Mouse (Mus musculus): ENCODE data around the gene Rmi2. TPM values are rescaled to one million over a fixed set of nuclear protein-coding genes. Genes with fewer than 3 reads are reported as not detected.

The Rmi2 gene
- total RNA-seq, 2 experiments from 2014 or later = 1.3 to 4.7 TPM

DNA sequence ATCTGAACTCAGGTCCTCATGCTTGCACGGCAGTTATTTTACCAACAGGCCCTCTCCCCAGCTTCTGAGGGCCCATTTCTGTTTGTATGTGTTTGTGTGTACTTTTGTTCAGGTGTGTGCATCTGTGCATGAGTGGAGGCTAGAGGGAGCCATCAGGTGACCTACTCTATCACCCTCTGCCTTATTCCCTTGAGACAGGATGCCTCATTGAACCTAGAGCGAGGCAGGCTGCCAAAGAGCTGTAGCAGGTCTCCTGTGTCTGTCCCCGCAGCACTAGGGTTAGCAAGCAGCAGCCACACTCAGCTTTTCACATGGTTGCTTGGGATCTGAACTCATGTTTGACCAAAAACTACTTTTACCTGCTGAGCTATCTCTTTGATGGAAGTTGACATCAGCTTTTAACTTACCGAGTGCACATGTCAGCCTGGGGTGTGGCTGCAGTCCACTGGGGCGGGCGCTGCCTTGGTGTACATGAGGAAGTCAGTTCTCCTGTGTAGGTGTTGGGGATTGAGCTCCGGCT is 24.9 kb downstream of the Rmi2 start:
- ATAC-seq (replicated peaks; ENCODE audit: low FRiP score, low TSS enrichment, poor library complexity, severe bottlenecking) = no peak

DNA sequence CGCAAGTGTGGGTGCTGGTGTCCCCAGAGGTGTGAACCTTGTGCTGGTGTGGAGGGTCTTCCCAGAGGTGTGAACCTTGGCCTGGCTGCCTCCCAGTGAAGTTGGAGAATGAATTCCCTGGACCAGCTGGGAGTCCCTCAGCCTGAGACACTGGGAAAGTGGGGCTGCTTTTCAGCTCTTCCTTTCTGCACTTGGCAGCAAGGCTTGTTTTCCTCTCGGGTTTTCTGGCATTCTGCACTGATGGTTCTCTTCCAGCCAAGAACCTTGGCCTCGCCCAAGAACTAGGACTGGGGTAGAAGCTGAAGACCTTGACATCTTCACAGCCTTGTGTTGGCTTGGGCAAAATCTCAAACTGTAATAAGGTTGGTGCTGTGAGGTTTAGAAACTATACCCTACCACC is 26.5 kb downstream of the Rmi2 start:
- no peak for ATAC-seq (replicated peaks; ENCODE audit: low FRiP score, low TSS enrichment, poor library complexity, severe bottlenecking)

GRCm38 (mm10) chr16:10864833-10865591 is 30.2 kb downstream of the Rmi2 start:
- ATAC-seq (replicated peaks; ENCODE audit: low FRiP score, low TSS enrichment, poor library complexity, severe bottlenecking) = no peak

GRCm38 (mm10) chr16:10865592-10865987 is 30.7 kb downstream of the Rmi2 start:
- no peak for ATAC-seq (replicated peaks; ENCODE audit: low FRiP score, low TSS enrichment, poor library complexity, severe bottlenecking)

- ATAC-seq (replicated peaks; ENCODE audit: low FRiP score, low TSS enrichment, poor library complexity, severe bottlenecking) = no peak
Measured at GRCm38 (mm10) chr16:10866841-10867240, 32.0 kb downstream of the Rmi2 start.

GRCm38 (mm10) chr16:10867501-10867900 is 32.6 kb downstream of the Rmi2 start:
- ATAC-seq (replicated peaks; ENCODE audit: low FRiP score, low TSS enrichment, poor library complexity, severe bottlenecking) = no peak

DNA sequence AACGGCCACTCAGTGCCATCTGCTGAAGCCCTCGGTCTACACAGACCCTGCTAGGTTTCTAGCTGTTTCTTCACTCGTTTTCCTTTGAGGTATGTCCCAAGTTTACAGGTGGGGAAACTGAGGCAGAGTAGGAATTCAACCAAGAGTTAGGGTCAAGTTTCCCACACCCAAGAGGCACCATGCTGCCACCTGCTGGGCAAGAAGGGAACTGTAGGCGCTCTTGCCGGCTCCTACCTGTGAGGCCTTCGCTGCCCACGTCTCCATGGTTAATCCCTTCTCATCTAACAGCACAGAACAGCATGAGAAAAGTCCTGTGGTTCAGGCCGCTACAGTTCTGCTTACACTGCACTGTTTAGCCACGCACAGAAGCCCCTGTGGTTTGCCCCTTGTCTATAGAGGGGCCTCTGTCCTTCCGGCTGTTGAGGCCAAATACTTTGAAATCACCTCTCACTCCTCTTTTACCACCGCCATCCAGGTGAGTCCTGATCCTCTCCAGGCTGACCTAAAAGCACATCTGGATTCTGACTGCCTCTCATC is 33.1 kb downstream of the Rmi2 start:
- ATAC-seq (replicated peaks; ENCODE audit: low FRiP score, low TSS enrichment, poor library complexity, severe bottlenecking) = no peak

- no peak for ATAC-seq (replicated peaks; ENCODE audit: low FRiP score, low TSS enrichment, poor library complexity, severe bottlenecking)
Measured at GRCm38 (mm10) chr16:10870969-10871368, 36.1 kb downstream of the Rmi2 start.

DNA sequence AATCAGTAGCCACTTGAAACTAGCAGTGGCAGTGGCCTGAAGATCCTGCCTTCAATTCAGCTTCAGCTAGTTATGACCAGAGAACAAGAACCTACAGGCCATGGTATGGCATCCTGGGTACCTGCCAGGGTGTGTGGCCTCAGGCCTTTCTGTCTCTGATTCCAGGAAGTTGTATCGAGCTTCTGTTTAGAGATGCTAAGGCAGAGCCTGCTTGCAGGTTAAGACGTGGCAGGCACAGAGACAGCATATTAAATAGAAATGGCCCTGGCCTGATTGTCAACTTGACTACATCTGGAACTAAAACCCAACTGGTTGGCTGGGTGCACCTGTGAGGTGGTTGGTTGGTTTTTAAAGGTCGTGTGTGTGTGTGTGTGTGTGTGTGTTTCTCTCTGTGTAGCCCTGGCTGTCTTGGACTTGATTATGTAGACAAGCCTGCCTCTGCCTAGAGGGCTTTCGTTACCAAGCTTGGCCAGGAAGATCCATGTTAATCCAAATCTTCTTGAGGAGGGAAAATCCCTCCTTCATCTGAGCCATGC is 38.0 kb downstream of the Rmi2 start:
- no peak for ATAC-seq (replicated peaks; ENCODE audit: low FRiP score, low TSS enrichment, poor library complexity, severe bottlenecking)

DNA sequence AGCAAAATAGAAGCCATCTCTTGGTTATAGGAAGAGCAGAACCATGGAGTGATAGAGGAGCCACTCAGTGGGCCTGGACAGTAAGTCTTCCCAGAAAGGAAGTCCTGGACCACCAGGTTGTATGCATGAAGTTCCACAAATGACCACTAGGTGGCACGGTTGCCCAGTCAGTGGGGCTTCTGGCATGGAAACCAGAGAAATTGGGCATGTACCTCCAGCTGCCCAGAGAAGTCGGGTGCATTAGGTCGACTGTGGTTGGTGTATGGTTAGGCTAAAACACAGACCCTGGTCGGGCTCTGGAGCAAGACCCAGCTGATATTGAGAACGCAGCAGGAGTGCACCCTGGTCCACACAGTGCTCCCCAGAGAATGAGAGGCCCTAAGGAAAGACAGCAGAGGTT is 38.8 kb downstream of the Rmi2 start:
- ATAC-seq (replicated peaks; ENCODE audit: low FRiP score, low TSS enrichment, poor library complexity, severe bottlenecking) = peak; percentile 38

DNA sequence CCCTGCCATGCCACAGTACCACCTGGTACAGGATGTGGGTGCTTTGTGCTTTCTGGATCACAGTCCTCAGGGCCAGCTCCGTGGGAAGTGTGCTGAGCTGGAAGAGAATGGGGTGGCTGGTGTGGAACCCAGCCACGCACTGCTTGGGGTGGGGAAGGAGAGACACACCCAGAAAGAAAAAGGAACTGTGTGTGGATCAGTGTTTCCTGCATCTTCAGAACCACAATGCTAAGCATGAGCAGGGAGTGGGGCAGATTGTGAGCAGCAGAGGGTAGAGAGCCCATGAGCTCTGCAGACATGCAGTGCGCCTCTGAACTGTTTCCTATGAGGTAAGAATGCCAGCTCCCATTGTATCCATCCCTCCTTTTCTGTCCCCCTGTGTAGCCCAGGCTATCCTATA is 43.4 kb downstream of the Rmi2 start:
- no peak for ATAC-seq (replicated peaks; ENCODE audit: low FRiP score, low TSS enrichment, poor library complexity, severe bottlenecking)

DNA sequence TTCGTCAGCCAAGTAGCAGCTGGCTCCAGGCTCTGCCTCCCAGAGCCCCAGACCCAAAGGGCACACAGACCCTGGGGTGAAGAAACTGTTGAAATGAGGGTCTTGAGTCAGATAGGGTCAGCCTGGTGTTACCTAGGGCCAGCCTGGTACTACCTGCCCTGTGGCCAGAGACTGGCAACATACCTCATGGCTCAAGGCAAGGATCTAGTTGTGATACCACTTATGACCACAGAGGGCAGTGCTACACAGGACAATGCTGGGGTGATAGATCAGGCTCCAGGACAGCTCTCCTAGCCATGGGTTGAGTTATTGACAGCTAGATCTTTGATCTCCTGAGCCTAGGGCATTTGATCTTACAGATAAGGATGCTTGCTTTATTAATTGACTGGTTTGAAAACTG is 44.6 kb downstream of the Rmi2 start:
- peak; percentile 78 for ATAC-seq (replicated peaks; ENCODE audit: low FRiP score, low TSS enrichment, poor library complexity, severe bottlenecking)

DNA sequence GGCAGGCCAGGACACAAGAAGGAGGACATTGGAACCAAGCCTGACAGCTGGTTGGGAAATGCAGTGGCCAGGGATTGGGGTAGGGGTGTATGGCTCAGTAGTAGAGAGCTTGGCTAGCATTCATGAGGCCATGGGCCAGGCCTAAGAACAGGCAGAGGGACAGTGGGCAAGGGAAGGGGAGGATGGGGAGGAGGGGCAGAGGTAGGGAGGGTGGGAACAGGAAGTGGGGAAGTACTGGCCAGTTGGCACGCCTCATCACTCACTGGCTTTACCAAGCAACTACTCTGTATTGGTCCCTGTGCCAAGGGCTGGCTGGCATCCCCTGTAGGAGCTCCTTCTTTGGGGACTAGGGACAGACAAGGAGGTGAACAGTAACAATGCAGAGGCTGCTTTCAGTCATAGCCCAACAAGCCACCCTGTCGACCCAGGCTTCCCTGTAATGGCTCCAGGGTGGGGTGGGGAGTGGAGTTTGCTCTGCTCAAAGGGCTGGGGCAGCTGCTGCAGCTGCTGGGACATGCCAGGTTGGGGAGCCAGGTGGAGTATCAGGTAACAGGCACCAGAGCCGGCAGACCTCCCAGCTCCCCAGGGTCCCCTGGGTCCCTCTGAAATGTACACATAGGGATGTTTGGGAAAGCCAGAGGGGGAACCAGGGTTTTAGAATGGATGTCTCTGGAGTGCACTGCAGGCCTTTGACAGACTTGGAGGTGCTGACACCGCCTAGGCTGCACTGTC is 46.5 kb downstream of the Rmi2 start:
- ATAC-seq (replicated peaks; ENCODE audit: low FRiP score, low TSS enrichment, poor library complexity, severe bottlenecking) = no peak

DNA sequence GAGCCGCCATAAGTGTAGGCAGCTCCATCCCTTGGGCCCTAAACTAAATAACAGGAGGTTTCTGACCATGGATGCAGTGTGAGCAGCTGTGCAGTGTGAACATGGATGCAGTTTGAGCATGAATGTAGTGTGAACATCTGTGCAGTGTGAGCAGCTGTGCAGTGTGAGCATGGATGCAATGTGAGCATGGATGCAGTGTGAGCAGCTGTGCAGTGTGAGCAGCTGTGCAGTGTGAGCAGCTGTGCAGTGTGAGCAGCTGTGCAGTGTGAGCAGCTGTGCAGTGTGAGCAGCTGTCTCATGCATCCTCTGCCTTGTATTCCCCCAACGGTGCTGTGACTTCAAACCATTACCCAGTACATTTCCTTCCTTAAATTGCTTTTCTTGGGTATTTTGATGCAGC is 52.6 kb downstream of the Rmi2 start:
- no peak for ATAC-seq (replicated peaks; ENCODE audit: low FRiP score, low TSS enrichment, poor library complexity, severe bottlenecking)

DNA sequence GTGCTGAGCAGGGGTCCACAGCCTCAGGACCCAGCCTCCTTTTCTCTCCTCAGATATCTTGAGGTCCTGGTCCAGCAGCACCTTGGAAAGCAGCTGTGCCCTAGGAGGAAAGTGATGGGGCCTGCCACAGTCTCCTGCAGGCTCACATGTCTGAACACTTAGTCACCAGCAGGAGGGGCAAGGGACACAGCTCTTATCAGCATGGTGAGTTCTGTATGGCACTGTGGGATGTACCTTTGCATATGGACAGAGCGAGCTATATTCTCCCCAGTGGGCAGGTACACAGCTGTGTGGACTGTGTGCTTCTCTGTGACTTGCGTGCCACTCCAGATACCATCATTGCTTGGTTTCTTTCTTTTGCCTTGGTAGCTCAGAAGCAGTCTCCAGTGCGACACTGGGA is 55.5 kb downstream of the Rmi2 start:
- ATAC-seq (replicated peaks; ENCODE audit: low FRiP score, low TSS enrichment, poor library complexity, severe bottlenecking) = peak; percentile 68

DNA sequence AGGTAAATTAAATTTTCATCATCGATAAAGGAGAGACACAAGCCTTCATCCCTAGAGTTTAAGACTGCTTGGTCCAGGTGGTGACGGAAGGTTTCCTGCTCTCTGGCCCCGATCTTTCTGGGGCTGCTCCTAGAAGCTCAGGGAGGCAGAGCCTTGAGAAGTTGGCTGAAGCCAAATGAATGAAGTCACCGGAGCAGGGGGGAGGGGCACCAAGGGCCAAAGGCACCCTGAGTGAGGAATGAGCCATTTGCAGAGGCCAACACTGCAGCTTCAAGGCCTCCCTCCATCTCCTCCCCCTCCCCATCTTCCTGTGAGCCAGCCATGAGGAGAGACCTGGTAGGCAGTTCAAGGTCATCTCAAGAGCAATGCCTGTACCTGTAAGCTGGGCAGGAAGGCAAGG is 58.3 kb downstream of the Rmi2 start:
- ATAC-seq (replicated peaks; ENCODE audit: low FRiP score, low TSS enrichment, poor library complexity, severe bottlenecking) = no peak

GRCm38 (mm10) chr16:10895906-10896305 is 61.0 kb downstream of the Rmi2 start:
- no peak for ATAC-seq (replicated peaks; ENCODE audit: low FRiP score, low TSS enrichment, poor library complexity, severe bottlenecking)

DNA sequence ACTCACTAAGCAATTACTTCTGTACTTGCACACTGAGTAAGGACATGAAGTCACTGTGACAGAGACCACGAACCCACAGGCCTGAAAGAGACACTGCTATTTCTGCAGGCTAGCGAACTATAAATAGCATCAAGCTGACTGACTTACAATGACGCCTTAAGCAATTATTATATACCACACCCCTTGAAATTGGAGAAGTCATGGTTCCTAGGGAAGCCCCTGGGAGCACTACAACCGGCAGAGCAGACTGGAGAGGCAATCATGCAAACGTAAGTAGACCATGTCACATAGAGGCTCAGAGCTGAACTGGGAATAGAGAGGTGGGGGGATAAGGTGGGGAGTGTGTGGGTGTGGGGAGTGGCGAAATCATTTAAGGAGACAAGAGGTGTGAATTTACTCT is 62.5 kb downstream of the Rmi2 start:
- no peak for ATAC-seq (replicated peaks; ENCODE audit: low FRiP score, low TSS enrichment, poor library complexity, severe bottlenecking)

DNA sequence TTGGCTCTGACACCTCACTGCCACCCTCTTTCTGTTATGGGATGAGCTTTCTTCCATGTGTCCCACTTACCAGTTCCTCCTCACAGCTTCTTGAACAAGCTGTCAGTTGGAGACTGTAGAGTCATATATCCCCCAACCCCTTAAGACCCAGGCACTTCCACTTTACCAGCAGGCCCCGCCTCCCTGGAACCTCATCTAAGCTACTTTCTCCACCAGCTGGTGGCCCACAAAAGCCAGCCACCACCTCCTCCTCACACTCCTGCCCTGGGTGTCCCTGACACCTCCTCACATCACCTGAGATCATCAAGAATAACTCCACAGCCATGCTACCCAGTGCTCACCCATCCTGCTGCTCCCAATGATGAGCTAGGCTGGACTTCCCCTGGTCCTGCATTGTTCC is 65.9 kb downstream of the Rmi2 start:
- ATAC-seq (replicated peaks; ENCODE audit: low FRiP score, low TSS enrichment, poor library complexity, severe bottlenecking) = no peak

GRCm38 (mm10) chr16:10901956-10902355 is 67.1 kb downstream of the Rmi2 start:
- no peak for ATAC-seq (replicated peaks; ENCODE audit: low FRiP score, low TSS enrichment, poor library complexity, severe bottlenecking)
